Mouse (Mus musculus) frontal cortex, postnatal 14 days (tissue): ENCODE measurements around the gene Gm21970.
"Not testable (repeated sequence)": the region's sequence is repeated elsewhere in the genome, so short reads cannot be mapped to it uniquely, and the experiment has no call there.

ENCODE experiments used
- DNase-seq, 2 experiments: peaks; one replicate each; pipeline ENCODE4 v3.0.0; 2022; ENCODE audit warnings: low spot score in 2 of 2

The Gm21970 gene

DNA sequence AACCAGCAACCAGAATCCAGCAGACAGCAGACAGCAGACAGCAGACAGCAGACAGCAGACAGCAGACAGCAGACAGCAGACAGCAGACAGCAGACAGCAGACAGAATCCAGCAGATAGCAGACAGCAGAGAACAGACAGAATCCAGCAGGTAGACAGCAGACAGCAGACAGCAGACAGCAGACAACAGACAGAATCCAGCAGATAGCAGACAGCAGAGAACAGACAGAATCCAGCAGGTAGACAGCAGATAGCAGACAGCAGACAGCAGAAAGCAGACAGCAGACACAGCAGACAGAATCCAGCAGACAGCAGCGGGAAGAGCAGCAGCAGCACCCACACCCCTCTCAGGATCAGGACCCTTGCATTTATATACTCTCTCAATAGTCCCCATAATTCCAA, 47.1 kb downstream of the Gm21970 start:
- not testable (repeated sequence) for DNase-seq

GRCm38 (mm10) chr16:91441366-91441765, 49.8 kb downstream of the Gm21970 start:
- no peak for DNase-seq

- DNase-seq = no peak
Observed at GRCm38 (mm10) chr16:91441811-91442240, 50.3 kb downstream of the Gm21970 start.

DNA sequence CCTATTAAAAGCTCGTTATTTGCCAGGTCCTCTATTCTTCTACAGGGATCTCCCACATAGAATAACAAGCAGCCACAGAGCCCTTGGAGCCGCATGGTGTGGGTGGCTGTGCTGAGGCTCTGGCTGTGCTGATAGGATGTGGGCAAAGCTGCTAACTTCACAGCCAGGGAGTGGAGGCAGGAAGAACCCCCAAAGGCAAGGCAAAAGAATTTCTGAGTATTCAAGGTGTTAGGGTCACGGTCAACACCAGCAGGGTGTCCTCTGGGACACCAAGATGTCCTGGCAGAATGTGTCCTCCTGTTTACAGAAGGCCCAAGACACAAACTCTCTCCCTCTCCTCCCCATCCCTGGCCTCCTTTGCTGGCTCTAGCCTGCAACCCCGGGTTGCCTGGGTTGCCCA, 50.9 kb downstream of the Gm21970 start:
- no peak for DNase-seq

DNA sequence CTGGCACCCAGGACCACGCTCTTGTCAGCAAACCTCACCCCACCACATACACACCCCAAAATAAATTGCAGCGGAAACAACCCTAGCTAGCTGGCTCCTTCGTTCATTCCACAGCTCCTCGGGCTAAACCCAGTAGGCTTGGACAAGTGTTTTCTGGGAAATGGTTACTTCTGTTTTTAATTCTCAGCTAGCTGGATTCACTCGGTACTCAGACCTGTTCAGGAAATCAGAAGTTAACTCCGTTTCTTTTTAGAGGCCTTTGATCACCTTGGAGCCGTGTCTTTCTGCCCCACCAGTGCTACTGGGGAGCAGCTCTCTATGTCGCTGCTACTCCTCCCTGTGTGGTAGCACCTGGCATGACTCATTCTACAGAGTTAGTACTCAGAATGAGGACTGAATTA, 51.7 kb downstream of the Gm21970 start:
- DNase-seq = no peak

GRCm38 (mm10) chr16:91444847-91445246, 53.3 kb downstream of the Gm21970 start:
- no peak for DNase-seq

DNA sequence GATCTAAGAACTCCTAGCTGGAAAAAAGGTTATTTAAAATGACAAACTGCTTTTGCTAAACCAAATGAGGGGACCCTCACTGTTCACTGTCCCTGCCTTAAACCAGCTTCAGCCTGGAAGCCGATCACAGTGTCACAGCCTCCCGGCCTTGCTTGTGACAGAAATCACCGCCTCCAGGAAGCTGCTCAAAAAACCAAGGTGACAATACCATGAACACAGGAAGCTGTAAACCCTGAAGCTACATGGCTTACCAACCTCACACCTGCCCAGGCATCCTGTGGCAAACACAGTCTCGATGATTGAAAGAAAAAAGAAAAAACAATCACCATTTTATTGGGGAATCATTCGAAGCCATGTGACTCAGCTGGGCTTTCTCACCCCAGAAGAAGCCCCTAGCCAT, 54.0 kb downstream of the Gm21970 start:
- no peak for DNase-seq

- no peak for DNase-seq
Observed at GRCm38 (mm10) chr16:91446778-91447511, 55.4 kb downstream of the Gm21970 start.

DNA sequence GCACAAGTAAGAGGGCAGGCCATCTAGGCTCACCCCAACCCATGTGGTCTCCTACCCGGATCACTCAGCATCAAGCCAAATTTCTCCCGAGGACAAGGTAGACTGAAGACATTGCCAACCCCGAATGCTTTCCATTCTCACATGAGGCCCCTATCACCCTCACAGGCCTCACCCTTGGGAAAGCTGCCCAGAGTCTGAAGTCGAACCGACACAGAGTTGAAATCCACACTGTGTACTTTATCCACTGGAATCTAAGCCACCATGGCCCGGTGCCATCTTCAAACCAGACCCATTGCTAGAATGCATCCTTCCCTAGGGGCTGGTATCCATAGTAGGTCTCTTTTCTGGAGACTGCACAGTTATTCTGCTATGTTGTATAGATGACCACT, 56.0 kb downstream of the Gm21970 start:
- no peak for DNase-seq

- no peak for DNase-seq
Observed at GRCm38 (mm10) chr16:91448088-91448487, 56.6 kb downstream of the Gm21970 start.

DNA sequence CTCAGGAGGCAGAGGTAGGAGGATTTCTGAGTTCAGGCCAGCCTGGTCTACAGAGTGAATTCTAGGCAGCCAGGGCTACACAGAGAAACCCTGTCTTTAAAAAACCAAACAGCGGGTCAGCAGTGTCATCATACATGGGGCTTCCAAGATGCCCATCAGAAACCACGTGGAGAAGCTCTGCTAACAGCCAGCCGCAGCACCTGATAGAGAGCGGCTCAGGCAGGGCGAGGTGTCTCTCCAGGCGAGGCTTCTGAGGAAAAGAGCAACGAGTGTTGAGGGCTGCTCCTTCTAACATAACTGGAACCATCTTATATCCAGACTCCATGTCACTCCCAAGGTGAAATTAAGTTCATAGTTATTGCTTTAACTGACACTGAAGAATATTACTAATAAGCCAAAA, 57.4 kb downstream of the Gm21970 start:
- no peak for DNase-seq

- no peak for DNase-seq
Observed at GRCm38 (mm10) chr16:91450137-91451064, 58.9 kb downstream of the Gm21970 start.

- no peak for DNase-seq
Observed at GRCm38 (mm10) chr16:91451949-91452348, 60.4 kb downstream of the Gm21970 start.

GRCm38 (mm10) chr16:91452363-91452896, 60.9 kb downstream of the Gm21970 start:
- DNase-seq = no peak

- DNase-seq = no peak
Observed at GRCm38 (mm10) chr16:91455868-91456267, 64.3 kb downstream of the Gm21970 start.

DNA sequence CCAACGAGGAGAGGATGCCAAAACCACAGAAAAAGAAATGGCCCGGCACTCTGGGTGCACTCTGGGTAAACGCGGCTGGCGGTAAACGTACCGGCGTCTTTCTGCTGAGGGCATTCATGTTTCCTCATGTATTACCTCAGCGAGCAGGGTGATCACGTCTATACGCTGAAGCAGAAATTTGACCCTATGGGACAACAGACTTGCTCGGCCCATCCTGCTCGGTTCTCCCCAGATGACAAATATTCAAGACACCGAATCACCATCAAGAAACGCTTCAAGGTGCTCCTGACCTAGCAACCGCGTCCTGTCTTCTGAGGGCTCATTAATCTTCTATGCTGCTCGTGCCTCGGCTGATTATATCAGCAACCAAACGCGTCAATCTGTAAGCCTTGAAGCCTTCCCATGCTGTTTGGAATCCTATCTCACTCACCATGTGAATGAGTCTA, 66.8 kb downstream of the Gm21970 start:
- DNase-seq = no peak

DNA sequence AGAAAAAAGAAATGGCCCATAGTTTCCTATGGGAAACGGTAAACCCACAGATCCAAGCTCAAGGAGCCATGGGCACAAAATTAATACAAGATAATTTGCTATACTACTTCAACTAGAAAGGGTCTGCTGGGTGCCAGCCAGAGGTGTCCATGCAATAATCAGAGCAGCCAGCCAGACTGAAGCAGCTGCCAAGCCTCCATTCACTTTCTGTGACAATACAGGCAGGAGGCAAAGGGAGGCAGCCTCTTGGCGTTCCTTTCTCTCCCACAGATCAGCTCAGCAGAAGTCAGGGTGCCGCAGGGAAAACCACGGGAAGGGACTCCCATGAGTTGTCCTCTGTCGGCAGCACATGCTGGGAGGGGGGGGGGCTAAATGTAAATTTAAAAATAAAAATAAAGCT, 67.5 kb downstream of the Gm21970 start:
- no peak for DNase-seq

GRCm38 (mm10) chr16:91459396-91459795, 67.9 kb downstream of the Gm21970 start:
- no peak for DNase-seq

GRCm38 (mm10) chr16:91459841-91460370, 68.4 kb downstream of the Gm21970 start:
- no peak for DNase-seq

DNA sequence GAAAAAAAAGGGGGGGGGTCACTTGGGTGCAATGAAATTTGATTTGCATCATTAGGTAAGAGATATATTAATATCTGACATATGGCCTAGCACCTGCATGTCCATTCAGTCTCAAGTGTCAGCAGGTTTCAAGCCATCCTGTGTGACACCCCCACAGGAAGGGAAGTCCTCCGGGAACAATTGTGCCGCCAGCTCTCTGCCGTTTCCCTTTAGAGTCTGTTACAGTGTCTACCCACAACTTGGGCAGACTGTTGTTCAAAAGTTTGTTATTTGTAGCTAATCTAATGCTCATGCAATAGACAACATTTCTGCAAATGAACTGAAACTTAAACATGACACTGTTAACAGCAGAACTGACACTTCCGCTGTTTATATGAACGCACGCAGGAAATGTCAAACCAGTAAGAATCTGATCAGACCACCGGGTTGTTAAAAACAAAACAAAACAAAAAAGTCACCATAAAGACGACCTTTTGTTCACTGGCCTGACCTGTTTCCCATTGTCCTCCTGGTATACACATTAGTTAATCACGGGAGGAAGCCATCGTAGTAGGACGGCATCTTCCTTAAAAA, 69.6 kb downstream of the Gm21970 start:
- no peak for DNase-seq

DNA sequence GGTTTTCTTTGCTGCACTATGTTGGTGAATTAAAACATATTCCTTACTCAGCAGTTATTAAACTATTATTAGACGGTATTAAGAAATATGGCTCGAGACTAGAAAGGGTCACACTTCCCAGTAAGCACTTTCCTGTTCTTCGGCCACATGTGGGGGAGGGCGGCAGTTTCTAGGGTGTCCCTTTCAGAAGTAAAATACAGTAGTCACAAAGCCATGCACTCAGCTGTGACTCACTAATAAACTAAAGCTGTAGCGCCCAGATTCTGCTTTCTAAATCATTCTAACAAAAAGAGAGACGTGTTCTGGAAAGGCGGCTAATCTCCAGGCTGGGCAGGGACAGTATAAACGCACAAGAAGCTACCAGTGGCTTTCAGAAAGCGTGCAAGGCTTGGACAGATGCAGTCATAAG, 70.3 kb downstream of the Gm21970 start:
- no peak for DNase-seq

- no peak for DNase-seq
Observed at GRCm38 (mm10) chr16:91462644-91463043, 71.1 kb downstream of the Gm21970 start.
